Mouse (Mus musculus) hindbrain, postnatal 0 days (tissue): ENCODE results near the gene Otop2. TPM values are rescaled to one million over a fixed set of nuclear protein-coding genes. Genes with fewer than 3 reads are reported as not detected.

ENCODE experiments used
- ATAC-seq: fragments of 200-750 bp; cut with Nextera tagmentation; 2 replicates; pipeline ENCODE4 v1.8.0; 2017; ENCODE audit warnings: mild to moderate bottlenecking, moderate TSS enrichment, moderate library complexity
- DNase-seq: peaks from one replicate; pipeline ENCODE4 v3.0.0-alpha.2; 2015; ENCODE audit warnings: low spot score
- H3K27ac ChIP-seq: fragments of 300-500 bp; sonication (generic); 2 replicates; pipeline ENCODE4 v1.5.1; 2014; ENCODE audit warnings: mild to moderate bottlenecking
- H3K27me3 ChIP-seq: fragments of 300-500 bp; sonication (generic); 2 replicates; pipeline ENCODE4 v1.6.1; 2014; ENCODE audit warnings: low read length, mixed read lengths; ENCODE audit not compliant: insufficient read depth
- H3K36me3 ChIP-seq: fragments of 300-500 bp; sonication (generic); 2 replicates; pipeline ENCODE4 v1.6.1; 2014; ENCODE audit warnings: low read length, mixed read lengths; ENCODE audit not compliant: insufficient read depth
- H3K4me1 ChIP-seq: fragments of 300-500 bp; sonication (generic); 2 replicates; pipeline ENCODE4 v1.6.1; 2014; ENCODE audit warnings: antibody characterized with exemption, low read length, mixed read lengths; ENCODE audit not compliant: insufficient read depth
- H3K4me2 ChIP-seq: fragments of 300-500 bp; sonication (generic); 2 replicates; pipeline ENCODE4 v1.6.1; 2014; ENCODE audit warnings: low read depth, mild to moderate bottlenecking, low read length, moderate library complexity, mixed read lengths
- H3K4me3 ChIP-seq: fragments of 300-500 bp; sonication (generic); 2 replicates; pipeline ENCODE4 v1.5.1; 2014; ENCODE audit warnings: low read length
- H3K9ac ChIP-seq: fragments of 300-500 bp; sonication (generic); replicated peaks from 2 replicates; pipeline ENCODE4 v1.6.1; 2014; ENCODE audit warnings: mild to moderate bottlenecking, low read length, moderate library complexity, mixed read lengths
- H3K9me3 ChIP-seq: fragments of 300-500 bp; sonication (generic); 2 replicates; pipeline ENCODE4 v1.6.1; 2016; ENCODE audit warnings: low read length, mixed read lengths
- CTCF ChIP-seq: IDR thresholded peaks from 2 replicates; pipeline ENCODE4 v1.5.1; 2016; ENCODE audit warnings: antibody characterized with exemption, control low read depth, low read depth
- whole genome bisulfite sequencing: fragments of 180-500 bp; shearing (Covaris S2); extraction: QIAGEN DNeasy Blood & Tissue Kit; methylation state at CpG from one replicate; pipeline ENCODE4 v1.1.7; 2014; 5-methylcytosine and 5-hydroxymethylcytosine counted together
- polyA plus RNA-seq: library from polyadenylated mRNA; unstranded; fragments of >200 nt; fragmentation: Nextera tagmentation; extraction: Ambion mirVana; gene quantifications from 2 replicates; pipeline ENCODE4 v1.2.1, GENCODE M21; 2015
- total RNA-seq: library from RNA; depleted of rRNA; stranded (reverse); fragments of >200 nt; gene quantifications from 2 replicates; pipeline ENCODE4 v1.2.3, GENCODE M21; 2014

Otop2 gene
- total and polyA plus RNA-seq, 2 experiments from 2014 or later = 0.20 to 0.99 TPM

DNA sequence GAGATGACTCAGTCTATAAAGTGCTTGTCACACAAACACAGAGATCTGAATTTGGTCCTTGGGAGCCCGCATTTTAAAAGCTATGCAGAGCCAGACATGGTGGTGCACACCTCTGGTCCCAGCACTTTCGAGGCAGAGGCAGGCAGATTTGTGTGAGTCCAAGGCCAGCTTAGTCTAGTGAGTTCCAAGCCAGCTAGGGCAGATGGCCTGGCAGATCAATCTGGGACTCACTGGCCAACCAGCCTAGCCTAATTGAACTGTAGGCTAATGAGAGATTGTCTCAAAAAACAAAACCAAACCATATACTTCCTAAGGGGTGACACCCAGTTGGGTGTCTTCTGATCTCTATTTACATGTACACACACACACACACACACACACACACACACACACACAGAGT, 34.3 kb downstream of the Otop2 start:
- Histone ChIP-seq H3K9ac (no peak overlapping the region), H3K36me3 (no peaks in the 10 kb centered on the region), H3K27ac (no peak overlapping the region), H3K4me1 (no peaks in the 10 kb centered on the region), H3K4me2 (no peak overlapping the region), H3K4me3 (no peak overlapping the region), H3K27me3 (0 out of 2 replicates have a peak, but pooled peaks cover 1% of the 10 kb centered on the region), H3K9me3 (no peaks in the 10 kb centered on the region)
- 65% methylated on average over 2 of the region's 2 CpGs for WGBS
- TF ChIP-seq CTCF = no peak
- DNase-seq (no peak), ATAC-seq (no peak)

DNA sequence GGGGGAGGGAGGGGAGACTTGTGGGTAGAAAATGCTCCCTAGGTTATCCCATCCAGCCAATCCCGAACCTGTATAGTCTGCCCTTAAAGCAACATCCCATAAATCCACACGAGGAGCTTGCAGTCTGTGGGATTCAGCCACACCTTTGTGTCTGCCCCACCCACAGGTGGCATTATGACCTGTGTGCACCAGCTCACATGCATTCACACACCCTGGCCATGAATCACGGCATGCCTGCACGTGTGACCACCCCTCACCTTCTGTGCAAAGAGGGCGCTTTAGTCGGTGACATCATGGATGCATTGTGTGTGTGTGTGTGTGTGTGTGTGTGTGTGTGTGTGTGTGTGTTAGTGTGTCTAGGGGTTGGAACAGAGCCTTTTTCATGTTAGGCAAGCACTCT, 34.9 kb downstream of the Otop2 start:
- no peak overlapping the region for H3K27ac ChIP-seq
- no peaks in the 10 kb centered on the region for H3K4me1 ChIP-seq
- H3K4me3 ChIP-seq = no peak overlapping the region
- 71% methylated on average over 6 of the region's 6 CpGs for WGBS
- ATAC-seq (no peak), DNase-seq (no peak)
- TF ChIP-seq CTCF = no peak
- no peaks in the 10 kb centered on the region for H3K27me3 ChIP-seq
- no peaks in the 10 kb centered on the region for H3K9me3 ChIP-seq
- no peaks in the 10 kb centered on the region for H3K36me3 ChIP-seq
- no peak overlapping the region for H3K4me2 ChIP-seq
- H3K9ac ChIP-seq = no peak overlapping the region

GRCm38 (mm10) chr11:115344967-115345366, 38.0 kb downstream of the Otop2 start:
- Histone ChIP-seq H3K4me3 (no peak overlapping the region), H3K36me3 (peaks cover 6% of the 10 kb centered on the region; the same call in 1 of the 2 replicates), H3K4me1 (no peaks in the 10 kb centered on the region), H3K27me3 (no peaks in the 10 kb centered on the region), H3K27ac (no peak overlapping the region), H3K9ac (no peak overlapping the region), H3K9me3 (no peaks in the 10 kb centered on the region), H3K4me2 (no peak overlapping the region)
- TF ChIP-seq CTCF = no peak
- no peak for ATAC-seq
- no peak for DNase-seq
- WGBS = 18% methylated on average over 12 of the region's 12 CpGs

DNA sequence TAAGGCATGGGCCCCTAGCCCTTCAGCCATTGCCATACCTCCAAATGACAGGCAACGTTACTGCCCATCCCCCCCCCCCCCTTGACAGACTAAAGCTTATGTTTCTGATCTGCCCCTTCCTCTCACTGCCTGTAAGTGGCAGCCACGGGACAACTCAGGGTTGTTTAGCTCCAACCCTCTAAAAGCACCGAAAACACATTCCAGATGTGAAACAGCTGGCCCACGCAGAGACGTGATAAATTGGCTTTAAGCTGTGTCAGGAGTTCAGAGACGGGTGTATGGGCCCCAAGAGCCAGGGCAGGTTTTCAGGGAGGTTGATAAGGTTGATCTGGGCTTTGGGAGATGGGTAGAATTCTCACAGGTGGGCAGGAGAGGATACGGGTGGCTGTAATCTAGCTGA, 38.6 kb downstream of the Otop2 start:
- peaks cover 8% of the 10 kb centered on the region; the same call in 1 of the 2 replicates for H3K36me3 ChIP-seq
- no peaks in the 10 kb centered on the region for H3K4me1 ChIP-seq
- no peaks in the 10 kb centered on the region for H3K27me3 ChIP-seq
- no peak for TF ChIP-seq CTCF
- no peak overlapping the region for H3K27ac ChIP-seq
- no peak overlapping the region for H3K4me2 ChIP-seq
- WGBS = 52% methylated on average over 7 of the region's 7 CpGs
- no peaks in the 10 kb centered on the region for H3K9me3 ChIP-seq
- H3K9ac ChIP-seq = no peak overlapping the region
- no peak for ATAC-seq
- H3K4me3 ChIP-seq = no peak overlapping the region
- DNase-seq = no peak

DNA sequence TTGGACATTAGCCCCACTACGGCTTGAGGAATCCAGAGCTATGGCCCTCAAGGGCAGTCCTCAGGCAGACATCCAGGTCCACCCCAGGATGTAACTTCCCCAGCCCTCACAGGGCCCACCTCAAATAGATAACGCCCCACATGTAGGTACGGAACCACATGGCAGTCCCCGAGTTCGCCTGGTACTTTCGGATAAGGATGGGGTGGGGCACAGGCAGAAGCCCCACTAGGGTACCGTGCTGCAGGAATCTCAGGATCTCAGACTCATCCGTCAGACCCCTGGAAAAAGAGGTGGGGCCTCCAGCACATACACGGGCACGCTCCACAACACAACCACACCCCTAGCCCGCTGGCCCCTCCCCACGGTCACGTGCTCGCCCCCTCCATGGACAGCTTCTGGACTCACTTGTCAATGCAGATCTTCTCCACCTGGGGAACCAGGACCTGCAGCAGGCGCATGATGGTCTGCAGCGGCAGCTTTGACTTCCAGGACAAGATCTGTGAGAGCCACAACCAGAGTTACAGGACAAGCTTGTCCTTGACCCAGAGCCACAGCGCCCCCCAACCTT, 41.8 kb downstream of the Otop2 start:
- H3K4me3 ChIP-seq = no peak overlapping the region
- no peaks in the 10 kb centered on the region for H3K4me1 ChIP-seq
- no peak overlapping the region for H3K9ac ChIP-seq
- H3K27ac ChIP-seq = no peak overlapping the region
- 62% methylated on average over 17 of the region's 17 CpGs for WGBS
- ATAC-seq (no peak), DNase-seq (no peak)
- no peak overlapping the region for H3K4me2 ChIP-seq
- H3K27me3 ChIP-seq = no peaks in the 10 kb centered on the region
- H3K36me3 ChIP-seq = peaks cover 28% of the 10 kb centered on the region
- no peak for TF ChIP-seq CTCF
- no peaks in the 10 kb centered on the region for H3K9me3 ChIP-seq

GRCm38 (mm10) chr11:115349976-115350375, 43.0 kb downstream of the Otop2 start:
- Histone ChIP-seq H3K9ac (no peak overlapping the region), H3K4me2 (no peak overlapping the region), H3K27ac (no peak overlapping the region), H3K9me3 (no peaks in the 10 kb centered on the region), H3K27me3 (no peaks in the 10 kb centered on the region), H3K4me3 (no peak overlapping the region), H3K4me1 (no peaks in the 10 kb centered on the region), H3K36me3 (peaks cover 28% of the 10 kb centered on the region)
- 72% methylated on average over 4 of the region's 4 CpGs for WGBS
- TF ChIP-seq CTCF = no peak
- DNase-seq = no peak
- no peak for ATAC-seq

DNA sequence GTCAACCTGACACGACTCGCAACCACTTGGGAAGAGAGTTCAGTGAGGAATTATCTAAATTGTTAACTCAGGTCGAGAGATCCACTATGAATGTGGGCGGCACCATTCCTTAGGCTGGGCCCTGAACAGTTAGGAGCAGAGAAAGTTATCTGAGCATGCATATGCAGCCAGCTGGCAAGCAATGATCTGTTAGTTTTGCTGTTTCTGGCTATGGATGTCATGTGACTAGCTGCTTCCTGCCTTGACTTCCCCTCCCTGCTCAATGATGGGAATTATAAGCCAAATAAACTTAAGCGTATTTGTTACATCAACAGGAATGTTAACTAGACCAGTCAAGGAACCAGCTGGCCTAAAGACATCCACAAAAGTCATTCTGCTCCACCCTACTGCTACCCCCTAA, 46.4 kb downstream of the Otop2 start:
- Histone ChIP-seq H3K4me3 (no peak overlapping the region), H3K4me2 (no peak overlapping the region), H3K4me1 (no peaks in the 10 kb centered on the region), H3K9ac (no peak overlapping the region), H3K9me3 (no peaks in the 10 kb centered on the region), H3K27me3 (no peaks in the 10 kb centered on the region), H3K27ac (no peak overlapping the region), H3K36me3 (peaks cover 28% of the 10 kb centered on the region)
- no peak for ATAC-seq
- WGBS = 96% methylated on average over 5 of the region's 5 CpGs
- no peak for DNase-seq
- no peak for TF ChIP-seq CTCF
